Mouse (Mus musculus) frontal cortex, postnatal 14 days (tissue): ENCODE measurements around the gene Ptprn.

ENCODE experiments used
- DNase-seq, 2 experiments: peaks; one replicate each; pipeline ENCODE4 v3.0.0; 2022; ENCODE audit warnings: low spot score in 2 of 2

Ptprn gene

DNA sequence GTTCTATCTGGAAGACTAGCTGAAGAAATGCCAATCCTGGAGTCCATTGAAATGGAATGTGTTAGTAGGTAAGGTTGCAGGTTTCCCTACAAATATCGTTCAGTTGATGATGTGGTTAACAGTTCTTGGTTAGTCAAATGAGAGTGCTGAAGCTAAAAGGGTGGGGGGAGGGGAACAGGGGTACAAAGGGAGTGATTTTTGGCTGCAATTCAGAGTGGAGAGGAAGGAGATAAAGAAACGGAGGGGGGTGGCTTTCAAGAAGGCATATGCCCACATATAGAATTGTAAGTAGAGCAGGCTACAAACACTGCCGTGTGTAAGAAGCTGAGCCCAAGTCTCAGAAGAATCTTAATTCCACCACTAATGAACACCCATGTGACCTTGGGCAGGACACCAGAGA, 38.8 kb downstream of the Ptprn start:
- DNase-seq = no peak

DNA sequence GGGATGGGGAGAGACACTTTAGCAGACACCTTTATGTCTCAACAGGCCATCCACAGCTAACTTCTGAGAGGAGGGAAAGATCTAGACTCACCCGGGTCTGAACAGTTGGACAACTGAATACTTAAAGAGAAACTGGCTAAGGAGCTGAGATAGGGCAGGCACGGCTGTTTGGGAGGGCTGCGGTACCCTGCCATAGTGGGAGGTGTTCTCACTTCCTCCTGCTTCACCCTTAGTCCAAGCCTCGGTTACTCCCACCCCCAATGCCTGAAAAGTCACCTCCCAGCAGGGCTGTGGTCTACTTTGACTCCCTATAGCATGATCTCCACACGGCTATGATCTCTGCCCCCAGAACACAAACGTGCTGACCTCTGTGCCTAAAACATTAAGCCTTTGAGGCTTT, 40.8 kb downstream of the Ptprn start:
- no peak for DNase-seq

GRCm38 (mm10) chr1:75222926-75223325, 41.4 kb downstream of the Ptprn start:
- no peak for DNase-seq

GRCm38 (mm10) chr1:75221538-75221937, 42.8 kb downstream of the Ptprn start:
- DNase-seq = no peak

DNA sequence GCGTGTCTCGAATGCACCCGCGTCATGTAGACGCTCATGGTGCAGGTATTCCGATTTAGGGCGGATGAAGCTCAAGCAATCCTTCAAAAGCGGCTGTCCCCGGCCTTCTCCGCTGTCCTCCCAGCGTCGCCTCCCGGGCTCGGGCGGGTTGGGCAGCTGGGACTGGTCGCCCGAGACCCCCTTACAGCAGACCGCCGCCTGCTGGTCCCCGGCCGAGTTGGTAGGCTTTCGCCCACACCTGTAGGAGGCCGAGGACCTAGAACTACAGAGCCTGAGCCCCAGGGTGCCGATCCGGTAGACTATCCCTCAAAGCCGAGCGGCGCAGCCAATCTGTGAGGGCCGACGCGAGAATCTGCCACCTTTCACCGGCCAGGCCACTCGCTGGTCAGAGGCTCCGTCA, 44.8 kb downstream of the Ptprn start, which contains the start of gene Tuba4a:
Gene Tuba4a, minus strand, starts transcription at position 335 of the 400 bp plus-strand sequence.
- no peak for DNase-seq

- peak; percentile 87 to 91 for DNase-seq
Measured at GRCm38 (mm10) chr1:75219078-75219477, 45.2 kb downstream of the Ptprn start.

GRCm38 (mm10) chr1:75218227-75219001, 45.9 kb downstream of the Ptprn start:
- peak; percentile 58 to 64 for DNase-seq

DNA sequence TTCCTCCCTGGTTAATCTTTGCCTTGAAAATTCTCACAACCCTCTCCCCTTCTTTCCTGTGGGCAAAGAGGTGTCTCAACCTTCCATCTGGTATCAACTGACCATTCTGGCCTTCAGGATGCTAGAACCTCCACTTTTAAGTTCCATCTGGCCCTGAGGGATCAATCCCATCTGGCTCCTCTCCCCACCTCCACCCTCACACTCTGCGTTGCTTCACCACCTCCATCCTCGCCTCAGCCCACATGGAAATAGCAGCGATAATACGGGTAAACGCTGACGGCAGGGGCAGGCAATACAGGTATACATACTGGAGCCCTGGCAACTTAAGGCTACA, 46.4 kb downstream of the Ptprn start:
- DNase-seq = no peak

DNA sequence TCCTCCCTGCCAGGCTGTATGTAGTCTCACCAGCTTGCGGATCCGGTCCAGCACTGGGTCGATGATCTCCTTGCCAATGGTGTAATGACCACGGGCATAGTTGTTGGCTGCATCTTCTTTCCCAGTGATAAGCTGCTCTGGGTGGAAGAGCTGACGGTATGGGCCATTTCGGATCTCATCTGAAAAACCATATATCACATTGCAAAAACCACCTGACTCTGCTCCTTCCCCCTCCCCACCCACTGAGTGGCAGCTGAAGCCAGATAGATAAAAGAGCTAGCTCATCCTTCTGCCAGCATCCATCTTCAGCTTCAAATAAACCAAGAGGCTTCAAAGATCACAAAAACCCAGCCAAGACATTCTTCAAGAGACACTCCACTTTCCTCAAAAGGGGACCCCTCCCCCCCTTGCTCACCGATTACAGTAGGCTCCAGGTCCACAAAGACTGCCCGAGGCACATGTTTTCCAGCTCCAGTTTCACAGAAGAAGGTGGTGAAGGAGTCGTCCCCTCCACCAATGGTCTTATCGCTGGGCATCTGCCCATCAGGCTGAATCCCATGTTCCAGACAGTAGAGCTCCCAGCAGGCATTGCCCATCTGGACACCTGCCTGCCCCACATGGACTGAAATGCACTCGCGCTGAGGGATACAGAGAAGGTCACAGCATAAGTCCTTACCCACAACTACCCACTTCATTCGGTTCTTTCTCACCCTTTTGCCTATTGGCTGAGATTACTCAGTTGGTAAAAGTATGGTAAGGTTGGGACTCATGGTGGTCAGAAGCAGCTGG, 47.3 kb downstream of the Ptprn start:
- no peak for DNase-seq

DNA sequence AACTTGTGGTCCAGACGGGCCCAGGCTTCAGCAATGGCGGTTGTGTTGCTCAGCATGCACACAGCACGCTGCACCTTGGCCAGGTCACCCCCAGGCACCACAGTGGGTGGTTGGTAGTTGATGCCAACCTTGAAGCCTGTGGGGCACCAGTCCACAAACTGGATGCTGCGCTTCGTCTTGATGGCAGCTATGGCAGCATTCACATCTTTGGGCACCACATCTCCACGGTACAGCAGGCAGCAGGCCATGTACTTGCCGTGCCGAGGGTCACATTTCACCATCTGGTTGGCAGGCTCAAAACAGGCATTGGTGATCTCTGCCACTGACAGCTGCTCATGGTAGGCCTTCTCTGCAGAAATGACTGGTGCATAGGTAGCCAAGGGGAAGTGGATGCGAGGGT, 48.5 kb downstream of the Ptprn start:
- no peak for DNase-seq

DNA sequence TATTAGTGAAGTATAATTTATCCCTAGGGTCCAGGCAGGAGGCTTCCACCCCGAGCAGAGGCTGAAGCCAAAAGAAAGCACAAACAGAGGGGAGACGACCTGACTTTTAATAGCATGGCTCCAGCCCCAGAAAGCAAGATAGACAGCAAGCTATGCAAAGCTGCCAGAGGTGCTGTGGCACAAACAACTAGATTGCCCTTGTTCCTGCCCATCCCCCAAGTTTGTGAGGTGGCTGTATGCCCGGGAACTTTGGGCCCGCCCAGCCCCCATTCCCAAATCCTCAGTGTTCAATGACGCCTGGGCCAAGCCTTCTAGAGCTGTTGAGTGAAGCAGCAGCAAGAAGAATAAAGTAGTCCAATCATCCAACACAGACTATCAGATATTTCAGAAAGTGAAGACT, 49.4 kb downstream of the Ptprn start:
- DNase-seq = peak in 1 of 2 experiments; percentile 65

- no peak for DNase-seq
Measured at GRCm38 (mm10) chr1:75214442-75214841, 49.9 kb downstream of the Ptprn start.

- DNase-seq = no peak
Measured at GRCm38 (mm10) chr1:75213096-75213495, 51.2 kb downstream of the Ptprn start.

DNA sequence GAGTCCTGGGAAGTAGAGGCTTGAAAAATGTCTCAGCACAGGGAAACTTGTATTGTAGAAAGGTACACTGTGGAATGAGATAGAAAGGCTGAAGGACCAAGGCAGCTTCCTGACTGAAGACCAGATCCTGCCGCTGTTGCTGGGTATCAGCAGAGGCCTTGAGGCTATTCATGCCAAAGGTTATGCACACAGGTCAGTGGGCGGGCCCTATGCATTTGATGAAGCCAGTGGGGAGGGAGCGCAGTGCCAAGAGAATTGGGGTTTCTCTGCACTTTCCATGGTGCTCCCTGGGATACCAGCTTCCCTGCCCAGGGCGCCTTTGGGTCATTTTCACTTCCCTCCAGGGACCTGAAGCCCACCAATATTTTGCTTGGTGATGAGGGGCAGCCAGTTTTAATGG, 51.8 kb downstream of the Ptprn start:
- no peak for DNase-seq

DNA sequence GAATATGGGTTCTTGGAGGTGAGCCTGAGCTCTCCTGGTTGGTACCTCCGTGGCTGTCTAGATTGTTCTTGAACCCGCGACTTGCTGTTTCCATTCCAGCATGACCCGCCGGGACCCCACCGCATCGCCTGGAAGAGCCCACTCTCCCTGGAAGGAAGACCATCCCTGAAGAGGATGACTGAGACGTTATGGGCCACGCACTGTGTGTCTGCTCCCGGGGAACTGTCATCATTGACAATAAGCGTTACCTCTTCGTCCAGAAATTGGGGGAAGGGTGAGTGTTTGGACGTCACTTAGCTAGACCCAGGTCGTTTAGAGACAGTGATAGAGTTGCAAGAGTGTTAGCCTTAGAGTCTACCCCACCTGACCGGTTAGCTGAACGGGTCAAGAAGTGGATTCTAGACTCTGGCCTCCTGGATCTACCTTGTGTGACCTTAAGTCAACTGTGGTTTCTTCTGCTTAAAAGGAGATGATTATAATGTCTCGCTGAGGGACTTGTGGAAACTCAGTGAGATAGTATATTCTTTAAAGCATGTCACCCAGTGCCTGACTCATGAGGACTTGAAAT, 53.1 kb downstream of the Ptprn start:
- no peak for DNase-seq

GRCm38 (mm10) chr1:75210136-75211087, 53.9 kb downstream of the Ptprn start, which contains the start of the genes Glb1l and Stk16:
Gene Glb1l, minus strand, starts transcription at chr1:75210813.
Gene Stk16, plus strand, starts transcription at chr1:75210838.
- peak; percentile 90 to 95 for DNase-seq

DNA sequence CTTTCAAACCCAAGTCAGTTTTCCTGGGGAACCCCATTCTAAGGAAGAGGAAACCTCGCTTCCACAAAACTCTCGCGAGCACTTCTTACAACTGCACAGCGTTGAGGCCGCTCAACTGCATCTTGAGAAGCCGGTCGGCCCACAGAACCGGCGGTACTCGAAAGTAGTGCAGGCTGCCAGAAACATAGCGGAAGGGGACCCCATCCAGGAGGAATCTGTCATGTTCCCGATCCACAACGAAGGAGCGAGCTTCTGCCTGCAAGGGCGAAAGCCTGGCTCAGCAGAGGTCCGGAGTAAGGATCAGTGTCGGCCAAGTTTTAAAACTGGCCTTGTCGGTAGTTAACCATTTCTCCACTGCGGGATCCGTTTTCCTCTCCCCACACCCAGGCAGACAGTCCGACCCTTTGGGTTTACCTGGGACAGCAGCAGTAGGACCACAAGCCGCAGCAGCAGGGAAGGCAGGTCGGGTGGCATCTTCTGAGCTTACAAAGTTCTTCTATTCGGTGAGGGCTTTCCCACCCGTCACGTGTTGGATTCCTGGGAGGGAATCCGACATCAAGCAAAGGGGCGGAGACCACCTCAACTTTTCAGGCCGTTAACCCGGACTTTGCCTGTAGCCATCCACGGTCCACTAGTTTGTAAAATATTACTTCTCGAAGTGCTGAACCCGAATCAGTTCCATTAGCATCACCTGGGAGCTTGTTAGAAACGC, 55.2 kb downstream of the Ptprn start:
- no peak for DNase-seq

GRCm38 (mm10) chr1:75201236-75201635, 63.1 kb downstream of the Ptprn start:
- DNase-seq = no peak
